Mouse (Mus musculus): ENCODE results near the gene Psmd3. TPM values are rescaled to one million over a fixed set of nuclear protein-coding genes. Genes with fewer than 3 reads are reported as not detected.
"Not testable (repeated sequence)": the region's sequence is repeated elsewhere in the genome, so short reads cannot be mapped to it uniquely, and the experiment has no call there.

The Psmd3 gene
- polyA plus RNA-seq, 1 experiment from 2014 or later = 202 TPM

GRCm38 (mm10) chr11:98708282-98708956 is 26.1 kb downstream of the Psmd3 start:
- Histone ChIP-seq H3K9me3 (replicated peaks) (no peaks in the 10 kb centered on the region), H3K9ac (no peak overlapping the region), H3K4me1 (peaks cover 39% of the 10 kb centered on the region), H3K4me2 (no peak overlapping the region), H3K36me3 (peaks cover 90% of the 10 kb centered on the region), H3K27me3 (replicated peaks) (no peaks in the 10 kb centered on the region), H3K27ac (0 out of 2 replicates have a peak overlapping the region, but pooled peaks have one; percentile 33), H3K4me3 (no peak overlapping the region)
- WGBS (ENCODE audit: insufficient replicate concordance) = 69% methylated on average over 19 of the region's 19 CpGs
- ATAC-seq = no peak

- ATAC-seq = no peak
- H3K4me3 ChIP-seq = no peak overlapping the region
- H3K9ac ChIP-seq = no peak overlapping the region
- peaks cover 95% of the 10 kb centered on the region for H3K36me3 ChIP-seq
- H3K27ac ChIP-seq = peak overlapping the region; percentile 33; the same call in 1 of the 2 replicates
- H3K27me3 ChIP-seq (replicated peaks) = no peaks in the 10 kb centered on the region
- no peaks in the 10 kb centered on the region for H3K9me3 ChIP-seq (replicated peaks)
- 59% methylated on average over 26 of the region's 26 CpGs for WGBS (ENCODE audit: insufficient replicate concordance)
- H3K4me2 ChIP-seq = 0 out of 2 replicates have a peak overlapping the region, but pooled peaks have one; percentile 13
- H3K4me1 ChIP-seq = peaks cover 38% of the 10 kb centered on the region
Observed at GRCm38 (mm10) chr11:98709001-98709741, 26.8 kb downstream of the Psmd3 start.

- H3K4me3 ChIP-seq = no peak overlapping the region
- peaks cover 38% of the 10 kb centered on the region for H3K4me1 ChIP-seq
- 27% methylated on average over 12 of the region's 12 CpGs for WGBS (ENCODE audit: insufficient replicate concordance)
- no peak overlapping the region; the same call in 1 of the 2 replicates for H3K9ac ChIP-seq
- peaks cover 95% of the 10 kb centered on the region for H3K36me3 ChIP-seq
- peak; percentile 47 for ATAC-seq
- peak overlapping the region; percentile 62 for H3K27ac ChIP-seq
- H3K4me2 ChIP-seq = peak overlapping the region; percentile 8; the same call in 1 of the 2 replicates
- no peaks in the 10 kb centered on the region for H3K9me3 ChIP-seq (replicated peaks)
- no peaks in the 10 kb centered on the region for H3K27me3 ChIP-seq (replicated peaks)
Observed at GRCm38 (mm10) chr11:98710416-98711045, 28.2 kb downstream of the Psmd3 start.

- no peaks in the 10 kb centered on the region for H3K27me3 ChIP-seq (replicated peaks)
- WGBS (ENCODE audit: insufficient replicate concordance) = 35% methylated on average over 4 of the region's 4 CpGs
- H3K36me3 ChIP-seq = peaks cover 95% of the 10 kb centered on the region
- peaks cover 38% of the 10 kb centered on the region for H3K4me1 ChIP-seq
- no peak for ATAC-seq
- no peak overlapping the region for H3K4me3 ChIP-seq
- H3K27ac ChIP-seq = peak overlapping the region; percentile 62
- peak overlapping the region; percentile 8; the same call in 1 of the 2 replicates for H3K4me2 ChIP-seq
- H3K9me3 ChIP-seq (replicated peaks) = no peaks in the 10 kb centered on the region
- H3K9ac ChIP-seq = no peak overlapping the region
Observed at GRCm38 (mm10) chr11:98711046-98711434, 28.7 kb downstream of the Psmd3 start.

- Histone ChIP-seq H3K4me1 (peaks cover 38% of the 10 kb centered on the region), H3K36me3 (peaks cover 95% of the 10 kb centered on the region)
- not testable (repeated sequence) for H3K4me3 ChIP-seq; H3K27ac ChIP-seq; H3K4me2 ChIP-seq; H3K9ac ChIP-seq; H3K9me3 ChIP-seq (replicated peaks); H3K27me3 ChIP-seq (replicated peaks); ATAC-seq
- 69% methylated on average over 6 of the region's 6 CpGs for WGBS (ENCODE audit: insufficient replicate concordance)
Observed at GRCm38 (mm10) chr11:98712009-98712408, 29.7 kb downstream of the Psmd3 start.

GRCm38 (mm10) chr11:98713703-98714102 is 31.3 kb downstream of the Psmd3 start:
- no peak overlapping the region for H3K27ac ChIP-seq

GRCm38 (mm10) chr11:98715946-98716345 is 33.6 kb downstream of the Psmd3 start:
- H3K9me3 ChIP-seq (replicated peaks) = no peaks in the 10 kb centered on the region
- no peak overlapping the region for H3K4me2 ChIP-seq
- H3K27ac ChIP-seq = no peak overlapping the region
- H3K4me3 ChIP-seq = no peak overlapping the region
- H3K27me3 ChIP-seq (replicated peaks) = no peaks in the 10 kb centered on the region
- no peak for ATAC-seq
- H3K36me3 ChIP-seq = peaks cover 76% of the 10 kb centered on the region
- 89% methylated on average over 9 of the region's 9 CpGs for WGBS (ENCODE audit: insufficient replicate concordance)
- no peak overlapping the region for H3K9ac ChIP-seq
- peaks cover 37% of the 10 kb centered on the region for H3K4me1 ChIP-seq

More at GRCm38 (mm10) chr11:98713703-98714102, 31.3 kb downstream of the Psmd3 start:
- no peaks in the 10 kb centered on the region for H3K9me3 ChIP-seq (replicated peaks)
- no peaks in the 10 kb centered on the region for H3K27me3 ChIP-seq (replicated peaks)
- no peak overlapping the region for H3K4me3 ChIP-seq
- WGBS (ENCODE audit: insufficient replicate concordance) = 76% methylated on average over 12 of the region's 12 CpGs
- H3K9ac ChIP-seq = no peak overlapping the region
- ATAC-seq = no peak
- peaks cover 40% of the 10 kb centered on the region for H3K4me1 ChIP-seq
- peaks cover 93% of the 10 kb centered on the region for H3K36me3 ChIP-seq
- no peak overlapping the region for H3K4me2 ChIP-seq

- Histone ChIP-seq H3K27ac (no peak overlapping the region), H3K36me3 (peaks cover 66% of the 10 kb centered on the region), H3K4me1 (peaks cover 32% of the 10 kb centered on the region), H3K9ac (no peak overlapping the region), H3K9me3 (replicated peaks) (no peaks in the 10 kb centered on the region), H3K4me3 (no peak overlapping the region), H3K27me3 (replicated peaks) (no peaks in the 10 kb centered on the region), H3K4me2 (no peak overlapping the region)
- no peak for ATAC-seq
- WGBS (ENCODE audit: insufficient replicate concordance) = 32% methylated on average over 13 of the region's 13 CpGs
Observed at GRCm38 (mm10) chr11:98717904-98718303, 35.5 kb downstream of the Psmd3 start.

GRCm38 (mm10) chr11:98720756-98721155 is 38.4 kb downstream of the Psmd3 start:
- WGBS (ENCODE audit: insufficient replicate concordance) = 70% methylated on average over 2 of the region's 2 CpGs
- ATAC-seq = no peak

GRCm38 (mm10) chr11:98721458-98722226 is 39.3 kb downstream of the Psmd3 start:
- Histone ChIP-seq H3K4me2 (no peak overlapping the region), H3K36me3 (peaks cover 57% of the 10 kb centered on the region), H3K4me3 (no peak overlapping the region), H3K9ac (no peak overlapping the region), H3K27me3 (replicated peaks) (no peaks in the 10 kb centered on the region), H3K4me1 (peaks cover 40% of the 10 kb centered on the region), H3K27ac (no peak overlapping the region), H3K9me3 (replicated peaks) (no peaks in the 10 kb centered on the region)
- 76% methylated on average over 24 of the region's 24 CpGs for WGBS (ENCODE audit: insufficient replicate concordance)
- no peak for ATAC-seq

More at GRCm38 (mm10) chr11:98720756-98721155, 38.4 kb downstream of the Psmd3 start:
- H3K4me2 ChIP-seq = no peak overlapping the region
- peaks cover 35% of the 10 kb centered on the region for H3K4me1 ChIP-seq
- no peak overlapping the region for H3K27ac ChIP-seq
- H3K36me3 ChIP-seq = peaks cover 58% of the 10 kb centered on the region
- H3K27me3 ChIP-seq (replicated peaks) = no peaks in the 10 kb centered on the region
- no peaks in the 10 kb centered on the region for H3K9me3 ChIP-seq (replicated peaks)
- H3K9ac ChIP-seq = no peak overlapping the region
- H3K4me3 ChIP-seq = no peak overlapping the region

GRCm38 (mm10) chr11:98723098-98723497 is 40.7 kb downstream of the Psmd3 start:
- Histone ChIP-seq H3K27ac (no peak overlapping the region), H3K4me2 (no peak overlapping the region), H3K9me3 (replicated peaks) (no peaks in the 10 kb centered on the region), H3K4me3 (no peak overlapping the region), H3K27me3 (replicated peaks) (no peaks in the 10 kb centered on the region), H3K36me3 (peaks cover 56% of the 10 kb centered on the region), H3K4me1 (peaks cover 41% of the 10 kb centered on the region), H3K9ac (no peak overlapping the region)
- WGBS (ENCODE audit: insufficient replicate concordance) = 64% methylated on average over 7 of the region's 7 CpGs
- no peak for ATAC-seq

Data from liver, embryonic 12.5 days (tissue).